Mouse (Mus musculus) megakaryocyte, embryonic 14.5 days (primary cell): Measurements from ENCODE around the gene Zfp626.

Experiments
- FLI1 ChIP-seq: IDR thresholded peaks from 2 replicates; pipeline ENCODE4 v1.6.1; 2012; ENCODE audit warnings: low read length, inconsistent platforms, mixed read lengths
- GATA1 ChIP-seq: IDR thresholded peaks from 3 replicates; pipeline ENCODE4 v1.6.1; 2012; ENCODE audit warnings: mixed read lengths, low read length, inconsistent platforms, borderline replicate concordance

DNA sequence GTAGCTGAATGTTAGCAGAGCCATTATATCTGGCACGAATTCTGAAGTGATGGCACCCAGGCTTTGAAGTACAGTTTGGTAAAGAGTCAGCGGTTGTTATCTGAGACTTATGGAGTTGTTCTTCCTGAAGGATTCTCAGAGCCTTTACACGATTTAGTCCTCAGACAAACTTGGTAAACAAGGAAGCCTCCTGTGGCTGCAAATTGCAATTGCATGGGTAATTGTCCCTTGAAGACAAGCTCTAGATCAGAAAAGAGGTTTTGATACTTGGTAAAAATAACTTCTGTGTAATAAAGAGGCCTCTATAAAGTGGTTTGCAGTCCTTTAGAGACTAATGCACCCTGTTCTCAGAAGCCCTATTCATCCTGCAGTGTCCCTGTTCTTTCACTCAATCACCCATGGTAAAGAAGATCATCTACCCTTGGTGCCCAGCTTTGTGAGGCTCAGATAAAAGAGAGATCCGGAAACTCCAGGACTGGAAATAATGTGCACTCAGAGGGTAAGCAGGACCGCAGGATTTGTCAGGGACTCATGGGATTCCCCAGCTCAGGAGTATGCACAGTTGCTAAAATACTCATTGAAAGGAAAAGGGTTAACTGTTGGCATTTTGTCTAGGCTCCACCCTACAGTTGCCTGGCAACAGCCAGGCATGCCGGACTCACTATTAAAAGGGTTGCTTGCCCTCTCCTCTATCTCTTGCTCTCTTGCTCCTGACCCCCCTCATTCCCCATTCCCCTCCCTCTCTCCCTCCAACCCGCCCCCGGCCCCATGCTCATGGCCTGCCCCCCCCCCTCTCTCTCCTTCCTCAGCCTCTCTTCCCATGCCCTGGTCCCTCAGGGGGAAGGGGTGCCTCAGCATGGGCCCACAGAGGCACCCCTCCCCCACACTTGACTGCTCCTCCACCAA is 8.8 kb upstream of the Zfp626 start:
- no peak for TF ChIP-seq GATA1
- no peak for TF ChIP-seq FLI1
